ENCODE assay signal across 28 mouse cellular contexts in genomic region chr19:22103865-22104264, GRCm38 (mm10).
"Had no signal": no experiment of that assay in that cellular context is flagged by ENCODE, and none has a peak within 500 bp of the region (broad histone marks: within the 10 kb centered on the region; RNA-seq: fewer than 3 reads in every experiment).

No protein-coding gene starts in this region.

- ATAC-seq: forebrain, embryonic 13.5 days; forebrain, embryonic 14.5 days; forebrain, embryonic 15.5 days; forebrain, embryonic 16.5 days; forebrain, postnatal 0 days had no signal

- H3K9me3 ChIP-seq: embryonic facial prominence, embryonic 10.5 days; embryonic facial prominence, embryonic 12.5 days; embryonic facial prominence, embryonic 13.5 days; embryonic facial prominence, embryonic 15.5 days; forebrain, embryonic 10.5 days; forebrain, embryonic 12.5 days; forebrain, embryonic 13.5 days; forebrain, embryonic 15.5 days had no signal

- H3K9ac ChIP-seq: embryonic facial prominence, embryonic 12.5 days; embryonic facial prominence, embryonic 13.5 days; embryonic facial prominence, embryonic 15.5 days; forebrain, embryonic 12.5 days; forebrain, embryonic 13.5 days; forebrain, embryonic 15.5 days; forebrain, postnatal 0 days had no signal

- H3K4me2 ChIP-seq: embryonic facial prominence, embryonic 12.5 days; embryonic facial prominence, embryonic 13.5 days; embryonic facial prominence, embryonic 15.5 days; forebrain, embryonic 12.5 days; forebrain, embryonic 13.5 days; forebrain, embryonic 15.5 days had no signal

- H3K4me3 ChIP-seq: embryonic facial prominence, embryonic 10.5 days; embryonic facial prominence, embryonic 12.5 days; embryonic facial prominence, embryonic 13.5 days; embryonic facial prominence, embryonic 15.5 days; erythroblast, embryonic 14.5 days; forebrain, embryonic 10.5 days; forebrain, embryonic 12.5 days; forebrain, embryonic 13.5 days; forebrain, embryonic 15.5 days; gastrocnemius, adult 2 months had no signal

- H3K27me3 ChIP-seq: embryonic facial prominence, embryonic 12.5 days; embryonic facial prominence, embryonic 13.5 days; embryonic facial prominence, embryonic 15.5 days; forebrain, embryonic 12.5 days; forebrain, embryonic 13.5 days; forebrain, embryonic 15.5 days had no signal

- DNase-seq: cerebellum, adult 2 months; cerebellum, adult 8-10 months; cerebellum, adult 9-10 months; cerebellum, adult 9-11 months; cerebellum, postnatal 10 days; cerebellum, postnatal 14 days; cerebellum, postnatal 25 days; cerebellum, postnatal 36 days; embryo, embryonic 11 days; forebrain, postnatal 0 days; gastrocnemius, adult 2 months; gastrocnemius, postnatal 10 days; gastrocnemius, postnatal 14 days; gastrocnemius, postnatal 25 days; gastrocnemius, postnatal 36 days; heart, adult 11 months; heart, adult 18-20 months had no signal

- H3K4me1 ChIP-seq: embryonic facial prominence, embryonic 15.5 days; forebrain, embryonic 13.5 days; forebrain, embryonic 15.5 days had no signal

- H3K27ac ChIP-seq: embryonic facial prominence, embryonic 10.5 days; embryonic facial prominence, embryonic 12.5 days; embryonic facial prominence, embryonic 13.5 days; embryonic facial prominence, embryonic 15.5 days; forebrain, embryonic 10.5 days; forebrain, embryonic 12.5 days; forebrain, embryonic 13.5 days; forebrain, embryonic 15.5 days; gastrocnemius, adult 2 months had no signal

- H3K36me3 ChIP-seq: embryonic facial prominence, embryonic 10.5 days; embryonic facial prominence, embryonic 12.5 days; embryonic facial prominence, embryonic 13.5 days; embryonic facial prominence, embryonic 15.5 days; forebrain, embryonic 10.5 days; forebrain, embryonic 12.5 days; forebrain, embryonic 15.5 days had no signal
